Mouse (Mus musculus) gastrocnemius, adult 2 months (tissue): Measurements from ENCODE around the gene Olfr1411. TPM values are rescaled to one million over a fixed set of nuclear protein-coding genes. Genes with fewer than 3 reads are reported as not detected.

Experiments used
- DNase-seq: peaks from one replicate; pipeline ENCODE4 v3.0.0; 2022
- H3K27ac ChIP-seq: fragments of 200-600 bp; 2 replicates; pipeline ENCODE4 v1.8.1; 2022; ENCODE audit warnings: mild to moderate bottlenecking
- H3K4me3 ChIP-seq: fragments of 200-600 bp; 2 replicates; pipeline ENCODE4 v1.8.1; 2022; ENCODE audit warnings: mild to moderate bottlenecking, moderate library complexity
- CTCF ChIP-seq: fragments of 200-600 bp; IDR thresholded peaks from 2 replicates; pipeline ENCODE4 v1.8.1; 2022; ENCODE audit warnings: antibody characterized with exemption, mild to moderate bottlenecking, moderate library complexity
- intact Hi-C: fragments of 180-260 bp; cut with DNase I; formaldehyde crosslinking; loops from one replicate; pipeline ENCODE4 v1.15.1; 2025
- total RNA-seq, 2 experiments: library from RNA; stranded (reverse); gene quantifications; 2 replicates each; pipeline ENCODE4 v1.2.3; 2021

The Olfr1411 gene
- total RNA-seq, 2 experiments from 2014 or later = not detected

DNA sequence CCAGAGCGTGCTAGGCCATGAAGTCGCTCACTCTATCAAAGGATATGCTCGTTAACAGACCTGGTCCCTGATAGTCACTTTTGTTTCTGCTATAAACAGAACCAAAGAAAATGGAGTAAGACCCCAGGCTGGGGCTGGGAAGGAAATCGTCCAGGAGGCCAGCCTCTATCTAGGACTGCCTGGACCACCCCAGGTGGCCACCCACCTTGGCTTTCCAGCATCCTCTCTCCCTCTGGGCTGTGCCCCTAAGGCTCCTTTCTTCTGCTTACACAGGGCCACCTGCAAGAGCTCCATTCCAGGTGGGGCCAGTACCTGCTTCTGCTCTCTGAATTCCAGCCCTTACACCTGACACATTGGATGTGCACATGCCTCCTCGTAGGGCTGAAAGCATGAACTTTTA lies 38.0 kb downstream of the Olfr1411 start:
- intact Hi-C loops = no loop called here
- no peak for DNase-seq
- H3K27ac ChIP-seq = no peak overlapping the region
- no peak overlapping the region for H3K4me3 ChIP-seq
- no peak for TF ChIP-seq CTCF

GRCm38 (mm10) chr1:92632948-92633347 lies 38.7 kb downstream of the Olfr1411 start:
- no peak for DNase-seq
- TF ChIP-seq CTCF = no peak
- no peak overlapping the region for H3K4me3 ChIP-seq
- no peak overlapping the region for H3K27ac ChIP-seq
- intact Hi-C loops = no loop called here

GRCm38 (mm10) chr1:92633726-92634125 lies 39.5 kb downstream of the Olfr1411 start:
- Histone ChIP-seq H3K27ac (no peak overlapping the region), H3K4me3 (no peak overlapping the region)
- no peak for DNase-seq
- intact Hi-C loops = no loop called here
- TF ChIP-seq CTCF = no peak

GRCm38 (mm10) chr1:92634569-92634968 lies 40.4 kb downstream of the Olfr1411 start:
- DNase-seq = no peak
- H3K4me3 ChIP-seq = no peak overlapping the region
- intact Hi-C loops = no loop called here
- no peak overlapping the region for H3K27ac ChIP-seq
- no peak for TF ChIP-seq CTCF

- intact Hi-C loops = no loop called here
- no peak for TF ChIP-seq CTCF
- H3K4me3 ChIP-seq = no peak overlapping the region
- DNase-seq = no peak
- H3K27ac ChIP-seq = no peak overlapping the region
These were observed 40.9 kb downstream of the Olfr1411 start for GRCm38 (mm10) chr1:92634976-92635599.

GRCm38 (mm10) chr1:92636015-92636414 lies 41.8 kb downstream of the Olfr1411 start:
- Histone ChIP-seq H3K27ac (no peak overlapping the region), H3K4me3 (no peak overlapping the region)
- intact Hi-C loops = no loop called here
- no peak for DNase-seq
- TF ChIP-seq CTCF = no peak

GRCm38 (mm10) chr1:92636676-92637075 lies 42.5 kb downstream of the Olfr1411 start:
- no peak for TF ChIP-seq CTCF
- Histone ChIP-seq H3K4me3 (no peak overlapping the region), H3K27ac (no peak overlapping the region)
- DNase-seq = no peak
- intact Hi-C loops = no loop called here

GRCm38 (mm10) chr1:92637501-92638172 lies 43.4 kb downstream of the Olfr1411 start:
- intact Hi-C loops = no loop called here
- no peak overlapping the region for H3K27ac ChIP-seq
- DNase-seq = no peak
- no peak for TF ChIP-seq CTCF
- H3K4me3 ChIP-seq = no peak overlapping the region

- no peak for DNase-seq
- no peak overlapping the region for H3K27ac ChIP-seq
- intact Hi-C loops = no loop called here
- H3K4me3 ChIP-seq = no peak overlapping the region
- no peak for TF ChIP-seq CTCF
These were observed 44.0 kb downstream of the Olfr1411 start for GRCm38 (mm10) chr1:92638181-92638580.

DNA sequence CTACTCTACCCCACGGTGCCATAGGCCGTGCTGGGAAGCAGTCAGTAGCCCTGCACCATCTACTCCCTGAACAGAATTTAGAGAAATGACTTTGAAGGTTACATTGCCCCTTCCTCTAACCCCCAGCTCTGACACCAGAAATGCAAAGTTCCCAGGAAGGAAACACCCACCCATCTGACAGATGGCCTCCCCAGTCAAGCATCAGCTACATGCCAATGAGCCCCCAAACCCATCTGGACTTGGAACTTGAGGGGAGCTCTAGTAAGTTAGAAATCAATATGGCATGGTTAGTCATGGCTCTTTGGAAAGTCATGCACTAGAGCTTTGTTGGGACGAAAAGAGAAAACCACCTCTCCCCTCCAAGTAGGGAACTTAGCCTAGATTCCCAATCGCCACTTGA lies 44.5 kb downstream of the Olfr1411 start:
- no peak for TF ChIP-seq CTCF
- Histone ChIP-seq H3K4me3 (no peak overlapping the region), H3K27ac (no peak overlapping the region)
- no peak for DNase-seq
- intact Hi-C loops = no loop called here

DNA sequence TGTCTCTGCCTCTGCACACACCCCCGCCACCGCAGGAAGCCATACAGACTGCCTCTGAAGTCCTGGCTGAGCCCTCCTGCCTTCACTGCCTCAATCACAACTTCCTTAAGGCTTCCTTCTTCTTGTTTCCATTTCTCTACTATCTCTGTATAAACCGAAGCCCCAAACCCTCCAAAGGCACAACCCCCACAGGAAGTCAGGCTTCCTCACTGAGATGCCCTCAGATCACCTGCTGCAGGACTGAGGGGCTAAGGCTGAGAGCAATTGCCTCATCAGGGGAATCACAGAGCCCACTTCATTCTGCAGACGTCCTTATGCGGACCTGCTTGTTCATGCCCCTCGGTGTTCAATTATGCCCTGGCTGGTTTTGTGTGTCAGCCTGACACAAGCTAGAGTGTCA lies 46.2 kb downstream of the Olfr1411 start:
- peak overlapping the region; percentile 91 for H3K4me3 ChIP-seq
- DNase-seq = no peak
- no peak for TF ChIP-seq CTCF
- intact Hi-C loops = no loop called here
- no peak overlapping the region for H3K27ac ChIP-seq

DNA sequence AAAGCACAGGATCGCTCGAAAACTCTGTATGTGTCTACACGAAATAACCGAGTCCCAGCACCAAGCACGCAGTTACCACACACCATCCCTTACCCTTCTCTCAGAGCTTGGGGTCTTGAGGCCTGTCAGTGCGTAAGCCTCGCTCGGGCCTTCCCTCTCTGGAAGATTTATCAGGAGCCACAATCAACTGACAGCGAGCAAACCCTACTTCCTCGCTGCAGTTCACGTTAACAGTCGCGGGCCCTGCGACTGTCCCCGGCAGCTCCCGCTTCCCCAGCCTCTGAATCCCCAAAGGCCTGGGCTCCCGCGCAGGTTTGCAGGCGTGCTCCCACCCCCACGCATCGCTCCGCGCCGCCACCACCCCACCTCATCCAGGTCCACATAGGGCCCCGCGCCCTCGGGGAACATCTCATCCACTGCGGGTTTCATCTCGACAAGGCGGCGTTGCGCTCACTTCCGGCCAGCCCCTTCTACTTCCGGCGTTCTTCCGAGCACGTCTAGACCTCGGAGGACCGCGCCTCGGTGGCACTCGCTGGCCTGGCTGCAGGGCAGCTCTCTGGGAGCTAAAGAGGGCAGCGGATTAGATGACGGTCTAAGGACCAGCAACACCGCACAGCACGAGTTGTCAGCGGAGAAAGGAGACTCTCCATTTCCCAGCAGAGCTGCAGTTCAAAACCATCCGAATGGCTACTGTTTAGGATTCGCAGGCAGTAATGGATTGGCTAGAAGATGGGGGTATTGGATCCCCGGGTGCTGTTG lies 47.5 kb downstream of the Olfr1411 start, which contains the start of gene Cops9:
Gene Cops9 (minus strand): TSS at position 472 of the 759 bp plus-strand sequence.
- H3K27ac ChIP-seq = peak within 1 kb of the TSS; percentile 89
- intact Hi-C loops = no loop called here
- no peak for TF ChIP-seq CTCF

GRCm38 (mm10) chr1:92643691-92644090 lies 49.5 kb downstream of the Olfr1411 start:
- Histone ChIP-seq H3K4me3 (no peak overlapping the region), H3K27ac (no peak overlapping the region)
- DNase-seq = no peak
- intact Hi-C loops = no loop called here
- TF ChIP-seq CTCF = no peak

More for the DNA sequence above, 47.5 kb downstream of the Olfr1411 start, which contains the start of gene Cops9:
- peak; percentile 95 for DNase-seq
- peak within 1 kb of the TSS; percentile 91 for H3K4me3 ChIP-seq
